Mouse (Mus musculus) central nervous system, embryonic 18 days (tissue): ENCODE measurements around the gene Obp2a. TPM values are rescaled to one million over a fixed set of nuclear protein-coding genes. Genes with fewer than 3 reads are reported as not detected.

Source experiments
- polyA plus RNA-seq: library from polyadenylated mRNA; depleted of rRNA; stranded (reverse); fragments of >200 nt; gene quantifications from 2 replicates; pipeline ENCODE4 v1.2.3, GENCODE M21; 2012; rRNA removed

Gene Obp2a
- polyA plus RNA-seq: not detected in 2 replicates

DNA sequence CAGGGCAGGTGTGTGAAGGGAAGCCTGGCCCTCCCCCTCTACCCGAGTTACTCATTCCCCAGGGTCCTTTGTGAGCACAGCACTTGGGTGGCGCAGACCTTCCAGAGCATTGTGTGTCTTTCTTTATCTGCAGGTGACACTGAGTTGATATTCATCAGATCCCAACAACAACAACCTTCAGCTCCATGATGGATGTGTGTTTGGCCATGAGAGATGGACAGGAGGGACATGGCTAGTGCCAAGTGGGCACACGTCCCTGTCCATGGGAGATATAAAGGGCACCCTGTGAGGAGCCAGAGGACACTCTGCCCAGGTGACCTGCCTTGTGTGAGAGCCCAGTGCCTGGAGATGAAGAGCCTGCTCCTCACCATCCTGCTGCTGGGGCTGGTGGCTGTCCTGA, at the start of gene Obp2a:
Obp2a (plus strand) TSS at position 301 of the 400 bp plus-strand sequence.

DNA sequence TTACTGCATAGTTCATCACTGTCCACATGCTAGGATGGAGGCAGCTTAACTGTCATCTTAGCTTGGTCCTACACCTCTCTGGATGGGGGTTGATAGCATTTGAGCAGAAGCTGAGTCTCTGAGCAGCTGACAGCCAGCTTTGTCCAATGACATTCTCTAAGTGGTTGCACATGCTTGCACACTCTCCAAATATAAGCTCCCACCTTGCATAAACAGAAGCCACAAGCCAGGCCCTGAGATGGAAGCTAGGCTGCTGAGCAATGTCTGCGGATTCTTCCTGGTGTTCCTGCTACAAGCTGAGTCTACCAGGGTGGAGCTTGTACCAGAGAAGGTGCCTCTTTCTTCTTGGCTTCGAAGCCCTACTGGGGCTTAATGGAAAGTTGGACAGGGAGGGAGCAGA, 46.9 kb upstream of the Obp2a start, which contains the start of gene Lcn8:
Lcn8 (plus strand) TSS at position 219 of the 400 bp plus-strand sequence.

DNA sequence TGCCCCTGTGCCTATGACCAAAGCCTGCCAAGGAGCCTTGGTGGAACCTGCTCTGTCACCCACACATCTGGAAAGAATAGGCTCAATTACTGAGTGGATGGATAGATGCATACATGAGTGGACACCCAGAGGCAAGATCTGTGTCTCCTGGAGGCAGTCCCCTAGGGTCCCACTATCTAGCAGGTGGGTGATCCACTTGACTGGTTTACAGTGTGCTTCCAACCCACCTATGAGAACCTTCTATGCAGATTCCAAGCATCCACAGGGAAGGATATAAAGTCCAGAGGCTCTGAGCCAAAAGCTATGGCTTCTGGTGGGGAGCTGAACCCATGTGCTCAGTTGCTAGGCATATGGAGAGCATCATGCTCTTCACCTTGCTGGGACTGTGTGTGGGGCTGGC, 42.2 kb upstream of the Obp2a start, which contains the start of gene Lcn5:
Lcn5 (plus strand) TSS at position 301 of the 400 bp plus-strand sequence.

DNA sequence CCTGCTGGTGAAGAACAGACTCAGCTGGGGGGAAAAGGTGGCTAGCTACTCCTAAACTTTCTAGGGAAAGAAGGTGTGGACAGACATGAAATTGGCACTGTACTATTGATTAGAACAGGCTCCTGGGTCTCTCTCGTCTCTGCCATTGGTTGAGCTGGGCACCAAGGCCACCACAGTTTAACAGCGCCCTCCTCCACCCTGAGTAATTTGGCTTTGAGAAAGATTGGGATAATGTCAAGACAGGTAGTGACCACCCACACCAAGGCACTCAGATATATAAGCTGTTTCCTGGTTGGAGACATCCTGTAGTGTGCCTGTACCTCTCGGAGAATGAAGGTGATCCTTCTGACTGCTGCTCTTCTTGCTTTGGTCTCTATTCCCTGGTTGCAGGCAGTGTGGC, 23.4 kb upstream of the Obp2a start, which contains the start of gene Lcn6:
Lcn6 (plus strand) TSS at position 301 of the 400 bp plus-strand sequence.

DNA sequence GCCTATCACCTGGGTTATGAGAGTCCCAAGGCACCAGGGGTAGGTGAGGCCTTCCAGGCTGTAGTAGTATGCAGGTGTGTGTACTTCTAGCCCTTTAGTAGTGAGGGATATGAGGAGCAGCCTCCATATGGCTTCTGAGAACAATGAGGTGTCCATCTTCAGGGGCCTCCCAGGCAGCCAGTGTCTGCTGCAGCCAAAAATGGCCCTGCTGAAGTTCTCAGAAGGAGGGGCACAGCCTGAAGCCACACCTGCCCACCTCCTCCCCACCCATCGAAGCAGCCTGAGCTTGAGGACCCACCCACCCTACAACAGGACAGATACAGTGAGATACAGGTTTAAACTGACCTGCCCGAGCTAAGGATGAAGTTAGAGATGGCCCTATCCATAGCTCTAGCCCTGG, 17.4 kb upstream of the Obp2a start, which contains the start of gene Lcn10:
Lcn10 (plus strand) TSS at position 301 of the 400 bp plus-strand sequence.

DNA sequence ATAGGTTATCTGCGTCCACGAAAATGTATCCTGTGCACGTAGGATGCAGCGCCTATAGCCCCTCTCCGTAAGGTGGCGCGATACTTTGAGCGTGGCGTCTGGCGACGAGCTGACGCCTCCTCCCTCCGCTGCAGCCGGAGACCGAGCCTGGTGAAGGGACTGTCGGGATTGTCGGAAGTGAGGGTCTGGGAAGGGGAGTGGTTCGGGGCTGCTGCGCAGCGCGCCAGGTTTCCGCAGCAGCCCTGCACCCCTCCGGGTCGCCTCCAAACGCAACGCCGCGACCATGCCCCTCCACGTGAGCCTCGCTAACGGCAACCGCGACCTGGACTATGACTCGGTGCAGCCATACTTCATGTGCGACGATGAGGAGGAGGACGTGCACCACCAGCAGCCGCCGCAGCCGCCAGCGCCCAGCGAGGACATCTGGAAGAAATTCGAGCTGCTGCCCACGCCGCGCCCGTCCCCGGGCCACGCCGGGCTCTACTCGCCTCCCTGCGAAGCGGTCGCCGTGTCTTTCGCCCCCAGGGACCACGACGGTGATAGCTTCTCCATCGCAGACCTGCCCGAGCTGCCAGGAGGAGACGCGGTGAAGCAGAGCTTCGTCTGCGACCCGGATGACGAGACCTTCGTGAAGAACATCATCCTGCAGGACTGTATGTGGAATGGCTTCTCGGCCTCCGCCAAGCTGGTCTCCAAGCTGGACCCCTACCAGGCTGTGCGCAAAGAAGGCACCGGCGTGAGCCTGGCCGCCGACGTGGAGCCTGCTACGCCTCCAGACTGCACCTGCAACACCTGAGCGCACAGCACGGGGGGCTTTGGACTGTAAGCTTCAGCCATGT, 7.0 kb downstream of the Obp2a start, which contains the start of gene Bmyc:
Bmyc (plus strand) TSS at position 97 of the 839 bp plus-strand sequence.

DNA sequence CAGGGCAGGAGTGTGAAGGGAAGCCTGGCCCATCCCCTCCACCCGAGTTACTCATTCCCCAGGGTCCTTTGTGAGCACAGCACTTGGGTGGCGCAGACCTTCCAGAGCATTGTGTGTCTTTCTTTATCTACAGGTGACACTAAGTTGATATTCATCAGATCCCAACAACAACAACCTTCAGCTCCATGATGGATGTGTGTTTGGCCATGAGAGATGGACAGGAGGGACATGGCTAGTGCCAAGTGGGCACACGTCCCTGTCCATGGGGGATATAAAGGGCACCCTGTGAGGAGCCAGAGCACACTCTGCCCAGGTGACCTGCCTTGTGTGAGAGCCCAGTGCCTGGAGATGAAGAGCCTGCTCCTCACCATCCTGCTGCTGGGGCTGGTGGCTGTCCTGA, 36.9 kb downstream of the Obp2a start, which contains the start of gene Obp2b:
Obp2b (plus strand) TSS at position 301 of the 400 bp plus-strand sequence.

Other genes with a start within 250 kb of the Obp2a start
- 0.82 and 3.4 TPM in 2 replicates for gene Clic3, start 243.2 kb upstream of the Obp2a start, polyA plus RNA-seq
- gene Paxx, start 238.9 kb upstream of the Obp2a start, polyA plus RNA-seq: 155 and 156 TPM in 2 replicates
- 539 and 800 TPM in 2 replicates for gene Ptgds, start 230.0 kb upstream of the Obp2a start, polyA plus RNA-seq
- not detected in 2 replicates for gene Lcn12, start 206.1 kb upstream of the Obp2a start, polyA plus RNA-seq
- gene Fbxw5, start 199.3 kb upstream of the Obp2a start, polyA plus RNA-seq: 30.0 and 36.6 TPM in 2 replicates
- gene C8g, start 198.3 kb upstream of the Obp2a start, polyA plus RNA-seq: 2.5 and 4.0 TPM in 2 replicates
- 9.5 and 10.1 TPM in 2 replicates for gene Traf2, start 153.1 kb upstream of the Obp2a start, polyA plus RNA-seq
- gene Edf1, start 142.2 kb upstream of the Obp2a start, polyA plus RNA-seq: 200 and 205 TPM in 2 replicates
- 2.7 and 2.8 TPM in 2 replicates for gene Mamdc4, start 125.2 kb upstream of the Obp2a start, polyA plus RNA-seq
- gene Phpt1, start 124.8 kb upstream of the Obp2a start, polyA plus RNA-seq: 149 and 150 TPM in 2 replicates
- 32.4 and 41.2 TPM in 2 replicates for gene Ajm1, start 118.3 kb upstream of the Obp2a start, polyA plus RNA-seq
- 79.9 and 82.9 TPM in 2 replicates for gene Rabl6, start 91.5 kb upstream of the Obp2a start, polyA plus RNA-seq
- 0.04 TPM in 1 of 2 replicates, not detected in the other for gene Ccdc183, start 82.4 kb upstream of the Obp2a start, polyA plus RNA-seq
- gene Tmem141, start 78.0 kb upstream of the Obp2a start, polyA plus RNA-seq: 47.6 and 54.3 TPM in 2 replicates
- gene Fcna, start 72.0 kb upstream of the Obp2a start, polyA plus RNA-seq: 1.3 and 2.2 TPM in 2 replicates
- gene Lcn8, start 46.9 kb upstream of the Obp2a start, polyA plus RNA-seq: not detected in 2 replicates
- gene Lcn5, start 42.1 kb upstream of the Obp2a start, polyA plus RNA-seq: not detected in 2 replicates
- not detected in 2 replicates for gene Lcn6, start 23.3 kb upstream of the Obp2a start, polyA plus RNA-seq
- gene Lcn10, start 17.3 kb upstream of the Obp2a start, polyA plus RNA-seq: not detected in 2 replicates
- gene Bmyc, start 6.7 kb downstream of the Obp2a start, polyA plus RNA-seq: 64.8 and 76.6 TPM in 2 replicates
- gene Obp2b, start 37.0 kb downstream of the Obp2a start, polyA plus RNA-seq: not detected in 2 replicates
- not detected in 2 replicates for gene Lcn3, start 65.5 kb downstream of the Obp2a start, polyA plus RNA-seq
- gene Lcn11, start 77.0 kb downstream of the Obp2a start, polyA plus RNA-seq: not detected in 2 replicates
- gene Gm13539, start 82.2 kb downstream of the Obp2a start, polyA plus RNA-seq: not detected in 2 replicates
- gene Glt6d1, start 115.8 kb downstream of the Obp2a start, polyA plus RNA-seq: not detected in 2 replicates
- not detected in 2 replicates for gene Lcn9, start 123.1 kb downstream of the Obp2a start, polyA plus RNA-seq
- 0.05 TPM in 1 of 2 replicates, not detected in the other for gene Sohlh1, start 147.2 kb downstream of the Obp2a start, polyA plus RNA-seq
- 90.7 and 96.1 TPM in 2 replicates for gene Kcnt1, start 163.7 kb downstream of the Obp2a start, polyA plus RNA-seq